Mouse (Mus musculus): ENCODE measurements around the gene Slc25a17. TPM values are rescaled to one million over a fixed set of nuclear protein-coding genes. Genes with fewer than 3 reads are reported as not detected.
A peak's percentile ranks its signal among the peaks of the same experiment; 100 is the strongest.

The Slc25a17 gene
- polyA plus RNA-seq, 1 experiment from 2014 or later = 153 TPM

- ATAC-seq (ENCODE audit: low FRiP score, low TSS enrichment) (no peak), DNase-seq (peak; percentile 65)
- no peaks in the 10 kb centered on the region for H3K36me3 ChIP-seq (ENCODE audit: control insufficient read depth, insufficient read depth, low read length)
- H3K4me1 ChIP-seq (ENCODE audit: control insufficient read depth, insufficient read depth, low read length) = no peaks in the 10 kb centered on the region
- H3K4me3 ChIP-seq (replicated peaks; ENCODE audit: low read depth, low read length) = no peak overlapping the region
- no peaks in the 10 kb centered on the region for H3K27me3 ChIP-seq (ENCODE audit: control insufficient read depth, insufficient read depth, low read length)
- H3K27ac ChIP-seq (replicated peaks; ENCODE audit: low read depth, low read length) = no peak overlapping the region
- H3K9ac ChIP-seq (replicated peaks; ENCODE audit: low read length) = no peak overlapping the region
- H3K4me2 ChIP-seq (ENCODE audit: low read length) = no peak overlapping the region
- no peaks in the 10 kb centered on the region for H3K9me3 ChIP-seq (ENCODE audit: control insufficient read depth, low read length)
- 71% methylated on average over 13 of the region's 13 CpGs for WGBS
Measured at GRCm38 (mm10) chr15:81302151-81302808, 58.3 kb downstream of the Slc25a17 start.

GRCm38 (mm10) chr15:81301193-81302070, 59.2 kb downstream of the Slc25a17 start:
- 78% methylated on average over 16 of the region's 16 CpGs for WGBS
- H3K27me3 ChIP-seq (ENCODE audit: control insufficient read depth, insufficient read depth, low read length) = no peaks in the 10 kb centered on the region
- H3K4me3 ChIP-seq (replicated peaks; ENCODE audit: low read depth, low read length) = no peak overlapping the region
- DNase-seq = no peak
- H3K36me3 ChIP-seq (ENCODE audit: control insufficient read depth, insufficient read depth, low read length) = no peaks in the 10 kb centered on the region
- H3K27ac ChIP-seq (replicated peaks; ENCODE audit: low read depth, low read length) = no peak overlapping the region
- no peak overlapping the region for H3K4me2 ChIP-seq (ENCODE audit: low read length)
- no peaks in the 10 kb centered on the region for H3K9me3 ChIP-seq (ENCODE audit: control insufficient read depth, low read length)
- no peaks in the 10 kb centered on the region for H3K4me1 ChIP-seq (ENCODE audit: control insufficient read depth, insufficient read depth, low read length)
- ATAC-seq (ENCODE audit: low FRiP score, low TSS enrichment) = no peak
- no peak overlapping the region for H3K9ac ChIP-seq (replicated peaks; ENCODE audit: low read length)

GRCm38 (mm10) chr15:81300520-81301069, 60.0 kb downstream of the Slc25a17 start:
- ATAC-seq (ENCODE audit: low FRiP score, low TSS enrichment) = no peak
- DNase-seq = no peak
- no peak overlapping the region for H3K27ac ChIP-seq (replicated peaks; ENCODE audit: low read depth, low read length)
- WGBS = 89% methylated on average over 3 of the region's 3 CpGs
- no peak overlapping the region for H3K4me2 ChIP-seq (ENCODE audit: low read length)
- no peak overlapping the region for H3K4me3 ChIP-seq (replicated peaks; ENCODE audit: low read depth, low read length)
- H3K9ac ChIP-seq (replicated peaks; ENCODE audit: low read length) = no peak overlapping the region
- no peaks in the 10 kb centered on the region for H3K4me1 ChIP-seq (ENCODE audit: control insufficient read depth, insufficient read depth, low read length)
- no peaks in the 10 kb centered on the region for H3K36me3 ChIP-seq (ENCODE audit: control insufficient read depth, insufficient read depth, low read length)
- no peaks in the 10 kb centered on the region for H3K27me3 ChIP-seq (ENCODE audit: control insufficient read depth, insufficient read depth, low read length)
- H3K9me3 ChIP-seq (ENCODE audit: control insufficient read depth, low read length) = no peaks in the 10 kb centered on the region

GRCm38 (mm10) chr15:81299549-81299948, 61.1 kb downstream of the Slc25a17 start:
- Histone ChIP-seq H3K36me3 (ENCODE audit: control insufficient read depth, insufficient read depth, low read length) (no peaks in the 10 kb centered on the region), H3K4me3 (replicated peaks; ENCODE audit: low read depth, low read length) (no peak overlapping the region), H3K4me2 (ENCODE audit: low read length) (no peak overlapping the region), H3K4me1 (ENCODE audit: control insufficient read depth, insufficient read depth, low read length) (no peaks in the 10 kb centered on the region), H3K9me3 (ENCODE audit: control insufficient read depth, low read length) (no peaks in the 10 kb centered on the region), H3K27ac (replicated peaks; ENCODE audit: low read depth, low read length) (no peak overlapping the region), H3K27me3 (ENCODE audit: control insufficient read depth, insufficient read depth, low read length) (no peaks in the 10 kb centered on the region), H3K9ac (replicated peaks; ENCODE audit: low read length) (no peak overlapping the region)
- DNase-seq (no peak), ATAC-seq (ENCODE audit: low FRiP score, low TSS enrichment) (no peak)
- 88% methylated on average over 4 of the region's 4 CpGs for WGBS

- Histone ChIP-seq H3K27me3 (ENCODE audit: control insufficient read depth, insufficient read depth, low read length) (no peaks in the 10 kb centered on the region), H3K4me2 (ENCODE audit: low read length) (no peak overlapping the region), H3K27ac (replicated peaks; ENCODE audit: low read depth, low read length) (no peak overlapping the region), H3K9ac (replicated peaks; ENCODE audit: low read length) (no peak overlapping the region), H3K36me3 (ENCODE audit: control insufficient read depth, insufficient read depth, low read length) (no peaks in the 10 kb centered on the region), H3K4me1 (ENCODE audit: control insufficient read depth, insufficient read depth, low read length) (no peaks in the 10 kb centered on the region), H3K4me3 (replicated peaks; ENCODE audit: low read depth, low read length) (no peak overlapping the region), H3K9me3 (ENCODE audit: control insufficient read depth, low read length) (no peaks in the 10 kb centered on the region)
- ATAC-seq (ENCODE audit: low FRiP score, low TSS enrichment) (no peak), DNase-seq (no peak)
- 82% methylated on average over 6 of the region's 6 CpGs for WGBS
Measured at GRCm38 (mm10) chr15:81298213-81298612, 62.4 kb downstream of the Slc25a17 start.

GRCm38 (mm10) chr15:81297543-81297942, 63.1 kb downstream of the Slc25a17 start:
- Histone ChIP-seq H3K9ac (replicated peaks; ENCODE audit: low read length) (no peak overlapping the region), H3K9me3 (ENCODE audit: control insufficient read depth, low read length) (no peaks in the 10 kb centered on the region), H3K27ac (replicated peaks; ENCODE audit: low read depth, low read length) (no peak overlapping the region), H3K27me3 (ENCODE audit: control insufficient read depth, insufficient read depth, low read length) (no peaks in the 10 kb centered on the region), H3K4me3 (replicated peaks; ENCODE audit: low read depth, low read length) (no peak overlapping the region), H3K4me1 (ENCODE audit: control insufficient read depth, insufficient read depth, low read length) (no peaks in the 10 kb centered on the region), H3K36me3 (ENCODE audit: control insufficient read depth, insufficient read depth, low read length) (no peaks in the 10 kb centered on the region), H3K4me2 (ENCODE audit: low read length) (no peak overlapping the region)
- WGBS = 86% methylated on average over 3 of the region's 3 CpGs
- no peak for ATAC-seq (ENCODE audit: low FRiP score, low TSS enrichment)
- DNase-seq = no peak

- no peak for DNase-seq
- Histone ChIP-seq H3K36me3 (ENCODE audit: control insufficient read depth, insufficient read depth, low read length) (no peaks in the 10 kb centered on the region), H3K4me1 (ENCODE audit: control insufficient read depth, insufficient read depth, low read length) (no peaks in the 10 kb centered on the region), H3K4me3 (replicated peaks; ENCODE audit: low read depth, low read length) (no peak overlapping the region), H3K4me2 (ENCODE audit: low read length) (no peak overlapping the region), H3K27ac (replicated peaks; ENCODE audit: low read depth, low read length) (no peak overlapping the region), H3K9me3 (ENCODE audit: control insufficient read depth, low read length) (no peaks in the 10 kb centered on the region), H3K27me3 (ENCODE audit: control insufficient read depth, insufficient read depth, low read length) (no peaks in the 10 kb centered on the region), H3K9ac (replicated peaks; ENCODE audit: low read length) (no peak overlapping the region)
- 94% methylated on average over 10 of the region's 10 CpGs for WGBS
- no peak for ATAC-seq (ENCODE audit: low FRiP score, low TSS enrichment)
Measured at GRCm38 (mm10) chr15:81294897-81295296, 65.7 kb downstream of the Slc25a17 start.

GRCm38 (mm10) chr15:81294386-81294785, 66.2 kb downstream of the Slc25a17 start:
- H3K4me1 ChIP-seq (ENCODE audit: control insufficient read depth, insufficient read depth, low read length) = no peaks in the 10 kb centered on the region
- no peak overlapping the region for H3K4me2 ChIP-seq (ENCODE audit: low read length)
- H3K27me3 ChIP-seq (ENCODE audit: control insufficient read depth, insufficient read depth, low read length) = no peaks in the 10 kb centered on the region
- no peaks in the 10 kb centered on the region for H3K9me3 ChIP-seq (ENCODE audit: control insufficient read depth, low read length)
- H3K27ac ChIP-seq (replicated peaks; ENCODE audit: low read depth, low read length) = no peak overlapping the region
- no peaks in the 10 kb centered on the region for H3K36me3 ChIP-seq (ENCODE audit: control insufficient read depth, insufficient read depth, low read length)
- no peak overlapping the region for H3K4me3 ChIP-seq (replicated peaks; ENCODE audit: low read depth, low read length)
- H3K9ac ChIP-seq (replicated peaks; ENCODE audit: low read length) = no peak overlapping the region
- WGBS = 76% methylated on average over 12 of the region's 12 CpGs
- ATAC-seq (ENCODE audit: low FRiP score, low TSS enrichment) (no peak), DNase-seq (no peak)

Measured in midbrain, embryonic 14.5 days (tissue).